Mouse (Mus musculus) gastrocnemius, postnatal 36 days (tissue): ENCODE data around the gene Gm11099. TPM values are rescaled to one million over a fixed set of nuclear protein-coding genes. Genes with fewer than 3 reads are reported as not detected.

Experiments
- DNase-seq, 2 experiments: peaks; one replicate each; pipeline ENCODE4 v3.0.0; 2022
- intact Hi-C: fragments of 180-260 bp; cut with DNase I; formaldehyde crosslinking; loops from one replicate; pipeline ENCODE4 v1.15.1; 2025
- long read RNA-seq, 2 experiments: library from polyadenylated mRNA; stranded (forward); transcript quantifications; one replicate each; pipeline ENCODE4 v2.0.0; 2021
- total RNA-seq, 2 experiments: library from RNA; stranded (reverse); gene quantifications; 2 replicates each; pipeline ENCODE4 v1.2.3; 2021

Gene Gm11099
- not detected for total RNA-seq
- long read RNA-seq, experiment 1, partial matches to known transcripts = 0 of 1 reads
- long read RNA-seq, experiment 1, other reads (novel, unspliced or antisense) = 1 of 1 reads
- long read RNA-seq, experiment 2 = 0 reads

- DNase-seq = no peak
These were observed at the start of gene Gm11099 for GRCm38 (mm10) chr2:58859134-58859533. Gm11099 (plus strand) TSS chr2:58859434.

GRCm38 (mm10) chr2:58812941-58813340 is 46.3 kb upstream of the Gm11099 start:
- DNase-seq = no peak
- intact Hi-C loops = no loop called here

More at GRCm38 (mm10) chr2:58859134-58859533, at the start of gene Gm11099:
- intact Hi-C loops = no loop called here

DNA sequence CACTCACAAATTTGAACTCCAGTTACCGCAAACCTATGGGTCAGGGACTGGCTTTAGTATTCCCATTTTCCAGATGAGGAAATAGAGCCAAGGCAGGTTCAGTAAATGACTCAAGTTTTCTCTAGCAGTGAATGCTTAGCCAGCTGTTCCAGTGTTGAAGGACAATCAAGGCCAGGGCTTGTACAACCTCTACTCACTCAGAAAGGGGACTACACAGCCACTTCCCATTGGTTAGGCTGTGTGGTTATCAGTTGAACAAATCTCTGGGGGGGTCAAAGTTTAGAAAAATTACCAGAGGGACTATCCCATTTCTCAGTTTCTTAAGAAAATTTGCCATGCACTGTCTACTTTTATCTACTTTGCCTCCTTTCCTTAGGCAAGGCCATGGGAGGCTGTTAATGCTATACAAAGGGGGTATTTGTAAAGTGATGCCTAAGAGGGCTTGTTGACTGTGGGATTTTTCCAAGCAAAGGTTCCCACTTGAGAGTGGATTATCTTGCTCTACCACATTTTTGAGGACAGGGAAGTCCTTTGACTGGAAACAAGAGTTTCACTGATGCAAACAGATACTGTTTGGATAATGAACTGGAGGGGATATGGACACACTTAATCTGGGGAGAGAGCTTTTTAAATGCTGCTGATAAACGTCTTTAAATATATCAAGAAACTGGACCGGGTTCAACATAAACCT is 30.2 kb upstream of the Gm11099 start:
- intact Hi-C loops = no loop called here
- no peak for DNase-seq

GRCm38 (mm10) chr2:58829981-58830742 is 29.1 kb upstream of the Gm11099 start:
- intact Hi-C loops = no loop called here
- DNase-seq = no peak

DNA sequence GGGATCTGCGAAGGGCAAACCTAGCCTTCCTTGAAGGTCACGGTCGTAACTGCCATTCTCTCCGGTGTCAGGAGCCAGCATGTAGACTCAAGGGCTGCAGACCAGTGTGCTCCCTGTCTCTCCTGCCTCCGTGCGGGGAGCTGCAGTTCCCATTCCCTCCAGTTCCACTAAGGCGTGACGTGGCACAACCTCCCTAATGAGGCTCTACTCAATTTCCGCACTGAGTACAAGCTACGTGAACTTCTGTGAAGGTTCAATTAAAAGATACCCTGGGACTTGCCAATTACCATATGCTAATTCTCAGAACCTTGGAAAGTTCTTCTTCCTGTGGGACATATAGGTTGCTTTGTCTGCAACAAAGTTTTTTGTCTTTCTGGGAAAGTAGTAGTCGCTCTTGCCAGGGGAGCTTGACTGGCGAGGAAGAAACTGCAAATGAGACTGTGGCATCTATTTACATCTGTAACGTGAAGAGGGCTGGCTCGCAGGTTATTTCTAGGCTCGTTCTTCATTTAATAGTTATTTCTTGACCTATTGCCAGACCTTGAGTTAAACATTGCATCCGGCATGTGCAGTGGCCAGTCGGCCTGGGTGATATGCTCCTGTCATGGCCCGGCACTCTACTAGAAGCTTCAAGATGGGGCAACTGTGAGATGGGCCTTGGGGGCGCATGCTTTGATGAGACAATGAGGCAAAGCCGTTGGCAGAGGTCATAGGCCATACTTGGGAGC is 26.8 kb upstream of the Gm11099 start:
- intact Hi-C loops = no loop called here
- DNase-seq = no peak

GRCm38 (mm10) chr2:58841021-58841420 is 18.2 kb upstream of the Gm11099 start:
- no peak for DNase-seq
- intact Hi-C loops = no loop called here

- no peak for DNase-seq
- intact Hi-C loops = no loop called here
These were observed 16.8 kb upstream of the Gm11099 start for GRCm38 (mm10) chr2:58842443-58842842.

DNA sequence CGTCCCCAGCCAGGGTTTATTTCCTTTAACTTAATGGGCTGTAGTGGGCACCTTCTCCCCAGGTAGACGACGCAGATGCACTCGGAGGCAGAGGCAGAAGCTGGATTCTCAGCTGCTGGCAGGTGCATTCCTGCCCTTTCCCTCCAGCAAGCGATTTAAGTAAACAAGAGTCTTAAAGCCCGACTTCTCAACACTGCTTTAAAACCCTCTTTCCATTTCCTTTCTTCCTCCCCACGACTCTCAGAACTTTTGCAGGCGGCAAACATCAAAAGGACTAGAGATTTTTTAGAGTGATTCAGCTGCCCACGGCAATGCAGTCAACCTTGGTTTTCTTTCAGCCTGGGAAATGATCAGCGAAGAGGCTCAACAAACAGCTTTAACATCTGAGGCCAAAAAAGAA is 14.7 kb upstream of the Gm11099 start:
- intact Hi-C loops = no loop called here
- DNase-seq = no peak

DNA sequence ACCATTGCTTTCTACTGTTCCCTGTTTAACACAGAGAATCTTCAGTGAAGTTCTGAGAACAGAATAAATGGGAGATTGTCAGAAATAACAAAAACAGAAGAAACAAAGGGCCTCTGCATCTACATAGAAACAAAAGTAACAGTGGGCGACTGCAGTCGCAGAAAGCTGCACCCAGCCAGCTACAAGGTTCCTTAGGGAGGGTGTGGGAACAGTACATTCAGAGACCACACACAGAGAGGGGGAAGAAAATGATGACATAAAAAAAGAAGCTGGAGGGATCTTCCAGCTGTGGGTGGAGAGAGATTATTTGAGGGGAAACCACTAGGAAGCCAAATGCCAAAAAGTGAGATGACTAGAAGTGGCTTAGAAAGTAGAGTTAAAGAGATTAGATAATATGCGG is 20.6 kb downstream of the Gm11099 start:
- no peak for DNase-seq
- intact Hi-C loops = no loop called here

GRCm38 (mm10) chr2:58905057-58905456 is 45.8 kb downstream of the Gm11099 start:
- intact Hi-C loops = no loop called here
- DNase-seq = no peak

GRCm38 (mm10) chr2:58906814-58907516 is 47.7 kb downstream of the Gm11099 start:
- intact Hi-C loops = no loop called here
- DNase-seq = no peak

DNA sequence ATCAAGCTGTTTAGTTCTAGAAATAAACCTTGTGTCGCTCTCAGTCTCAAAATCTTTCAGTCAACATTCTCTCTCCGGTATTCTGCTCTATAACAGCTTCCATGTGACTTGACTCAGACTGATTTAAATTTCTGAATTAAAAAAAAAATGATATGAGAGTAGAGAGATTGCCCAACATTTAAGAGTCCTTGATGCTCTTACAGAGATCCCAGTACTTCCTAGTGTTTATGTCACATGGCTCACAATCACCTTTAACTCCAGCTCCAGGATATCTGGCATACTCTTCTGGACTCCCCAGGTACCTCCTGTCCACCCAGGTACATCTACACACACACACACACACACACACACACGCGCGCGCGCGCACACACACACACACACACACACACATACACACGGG is 53.1 kb downstream of the Gm11099 start:
- DNase-seq = no peak
- intact Hi-C loops = no loop called here

DNA sequence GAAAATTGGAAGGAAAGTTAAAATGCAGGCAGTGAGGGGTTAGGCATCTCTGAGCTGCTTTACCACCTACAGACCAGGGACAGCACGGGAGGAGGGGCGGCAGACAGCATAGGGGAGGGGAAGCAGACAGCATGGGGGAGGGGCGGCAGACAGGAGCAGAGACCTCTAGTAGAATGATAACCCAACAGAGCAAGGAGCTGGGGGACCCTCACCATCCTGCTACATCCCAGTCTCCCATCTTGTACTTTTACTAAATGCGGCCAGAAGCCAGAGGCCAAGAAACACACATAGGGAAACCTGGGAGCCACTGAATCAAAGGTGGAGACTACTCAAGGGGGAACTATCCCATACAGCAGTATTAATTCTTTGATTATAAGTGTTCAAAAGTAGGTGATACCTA is 59.1 kb downstream of the Gm11099 start:
- DNase-seq = no peak
- intact Hi-C loops = no loop called here

DNA sequence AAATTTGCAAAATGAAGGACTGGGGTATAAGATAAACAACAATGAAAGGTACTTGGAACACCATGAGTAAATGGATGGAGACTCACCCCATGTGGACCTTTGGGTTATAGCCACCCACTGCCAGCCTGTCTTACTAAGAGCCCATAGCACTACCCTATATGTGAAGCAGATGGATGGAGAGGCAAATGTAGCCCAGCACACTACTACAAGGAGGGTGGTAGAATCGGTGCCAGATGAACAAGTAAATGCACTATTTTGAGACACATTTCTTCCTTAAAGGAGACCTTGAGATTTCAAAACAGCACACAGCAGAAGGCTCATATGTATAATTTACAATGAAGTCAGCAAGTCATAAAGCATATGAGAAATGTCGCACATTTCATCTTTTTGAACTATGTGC is 66.3 kb downstream of the Gm11099 start:
- no peak for DNase-seq
- intact Hi-C loops = no loop called here

DNA sequence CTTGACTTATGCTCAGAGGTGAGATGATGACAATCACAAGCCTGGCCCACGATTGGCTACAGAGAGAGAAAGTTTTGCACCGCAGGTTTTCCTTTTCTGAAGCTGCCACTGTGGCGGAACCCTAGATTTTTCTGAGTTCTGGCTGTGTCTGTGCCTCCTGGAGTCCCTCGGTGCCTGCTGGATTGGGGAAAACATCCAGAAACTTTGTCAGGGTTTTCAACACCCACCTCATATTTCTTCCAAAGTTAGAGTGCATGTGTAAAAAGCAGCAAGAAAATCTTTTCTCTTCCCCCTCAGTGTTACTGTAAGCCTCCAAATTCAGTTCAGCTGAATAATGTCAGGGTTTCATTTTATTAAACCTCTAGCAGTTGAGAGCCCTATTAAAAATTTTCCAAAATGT is 82.1 kb downstream of the Gm11099 start:
- intact Hi-C loops = no loop called here
- DNase-seq = no peak

DNA sequence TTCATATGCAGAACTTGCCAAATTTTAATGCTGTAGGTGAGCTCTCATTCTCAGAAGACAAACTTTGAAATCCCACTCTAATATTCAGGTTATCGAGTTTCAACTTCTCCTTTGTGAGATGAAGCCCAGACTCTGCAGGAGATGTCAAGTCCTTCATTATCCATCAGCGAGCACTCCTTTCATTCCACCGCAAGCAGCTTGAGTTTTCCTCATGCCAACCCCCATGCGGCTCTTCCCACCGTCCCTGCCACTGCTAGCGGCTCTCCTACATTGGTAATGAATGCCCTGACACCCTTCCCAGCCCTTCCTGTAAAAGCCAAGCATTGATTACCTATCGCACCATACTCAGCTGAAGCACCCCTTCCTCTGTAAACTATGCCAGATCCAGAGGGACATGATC is 89.6 kb downstream of the Gm11099 start:
- intact Hi-C loops = no loop called here
- DNase-seq = no peak

GRCm38 (mm10) chr2:58952101-58952500 is 92.9 kb downstream of the Gm11099 start:
- DNase-seq = no peak
- intact Hi-C loops = no loop called here

- intact Hi-C loops = no loop called here
- no peak for DNase-seq
These were observed 97.1 kb downstream of the Gm11099 start for GRCm38 (mm10) chr2:58956351-58956750.

GRCm38 (mm10) chr2:58956770-58957300 is 97.6 kb downstream of the Gm11099 start:
- no peak for DNase-seq
- intact Hi-C loops = no loop called here
